Mouse (Mus musculus) stomach, embryonic 16.5 days (tissue): ENCODE results near the gene Cdhr4. TPM values are rescaled to one million over a fixed set of nuclear protein-coding genes. Genes with fewer than 3 reads are reported as not detected.

ENCODE experiments used
- ATAC-seq: fragments of 200-750 bp; cut with Nextera tagmentation; 2 replicates; pipeline ENCODE4 v1.8.0; 2017; ENCODE audit warnings: moderate number of reproducible peaks, moderate TSS enrichment; ENCODE audit not compliant: insufficient read depth, low FRiP score
- H3K27ac ChIP-seq: fragments of 300-500 bp; sonication (generic); 2 replicates; pipeline ENCODE4 v1.5.1; 2014; ENCODE audit warnings: low read length
- H3K27me3 ChIP-seq: fragments of 300-500 bp; sonication (generic); 2 replicates; pipeline ENCODE4 v1.6.1; 2014; ENCODE audit warnings: low read length, control low read depth, mixed read lengths; ENCODE audit not compliant: control insufficient read depth, insufficient read depth
- H3K36me3 ChIP-seq: fragments of 300-500 bp; sonication (generic); 2 replicates; pipeline ENCODE4 v1.6.1; 2014; ENCODE audit warnings: low read length; ENCODE audit not compliant: control insufficient read depth, insufficient read depth
- H3K4me1 ChIP-seq: fragments of 300-500 bp; sonication (generic); 2 replicates; pipeline ENCODE4 v1.6.1; 2014; ENCODE audit warnings: low read length, control low read depth, mixed read lengths; ENCODE audit not compliant: control insufficient read depth, insufficient read depth
- H3K4me2 ChIP-seq: fragments of 300-500 bp; sonication (generic); 2 replicates; pipeline ENCODE4 v1.6.1; 2014; ENCODE audit warnings: low read depth, low read length, mixed read lengths
- H3K4me3 ChIP-seq: fragments of 300-500 bp; sonication (generic); replicated peaks from 2 replicates; pipeline ENCODE4 v1.5.1; 2014; ENCODE audit warnings: mild to moderate bottlenecking, low read length
- H3K9ac ChIP-seq: fragments of 300-500 bp; sonication (generic); 2 replicates; pipeline ENCODE4 v1.6.1; 2014; ENCODE audit warnings: low read length
- H3K9me3 ChIP-seq: fragments of 300-500 bp; sonication (generic); replicated peaks from 2 replicates; pipeline ENCODE4 v1.6.1; 2016; ENCODE audit warnings: low read length, control low read depth; ENCODE audit not compliant: control insufficient read depth
- WGBS: fragments of 180-500 bp; shearing (Covaris S2); extraction: QIAGEN DNeasy Blood & Tissue Kit; methylation state at CpG from one replicate; pipeline ENCODE4 v1.1.7; 2014; 5-methylcytosine and 5-hydroxymethylcytosine counted together
- polyA plus RNA-seq: library from polyadenylated mRNA; unstranded; fragments of >200 nt; fragmentation: Nextera tagmentation; extraction: Ambion mirVana; gene quantifications from 2 replicates; pipeline ENCODE4 v1.2.1, GENCODE M21; 2015

The Cdhr4 gene
- polyA plus RNA-seq, 1 experiment from 2014 or later: 12.7 TPM

DNA sequence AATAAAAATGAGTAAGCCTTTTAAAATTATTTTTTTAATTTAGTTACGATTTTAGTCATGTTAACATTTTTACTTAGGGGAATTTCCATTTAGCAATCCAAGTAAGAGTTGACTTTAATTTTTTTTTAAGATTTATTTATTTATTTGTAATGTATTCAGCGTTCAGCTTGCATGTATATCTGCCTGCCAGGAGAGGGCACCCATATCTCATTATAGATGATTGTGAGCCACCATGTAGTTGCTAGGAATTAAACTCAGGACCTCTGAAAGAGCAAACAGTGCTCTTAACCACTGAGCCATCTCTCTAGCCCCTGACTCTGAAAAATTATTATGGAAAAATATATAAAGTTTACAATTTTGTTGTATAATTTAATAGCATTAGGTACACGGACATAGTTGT, 34.3 kb downstream of the Cdhr4 start:
- Histone ChIP-seq H3K27me3 (no peaks in the 10 kb centered on the region), H3K4me2 (no peak overlapping the region), H3K27ac (no peak overlapping the region), H3K4me1 (peaks cover 3% of the 10 kb centered on the region; the same call in 1 of the 2 replicates), H3K4me3 (no peak overlapping the region), H3K9me3 (no peaks in the 10 kb centered on the region), H3K9ac (no peak overlapping the region), H3K36me3 (peaks cover 19% of the 10 kb centered on the region)
- ATAC-seq: no peak
- WGBS: 87% methylated on average over 3 of the region's 3 CpGs

DNA sequence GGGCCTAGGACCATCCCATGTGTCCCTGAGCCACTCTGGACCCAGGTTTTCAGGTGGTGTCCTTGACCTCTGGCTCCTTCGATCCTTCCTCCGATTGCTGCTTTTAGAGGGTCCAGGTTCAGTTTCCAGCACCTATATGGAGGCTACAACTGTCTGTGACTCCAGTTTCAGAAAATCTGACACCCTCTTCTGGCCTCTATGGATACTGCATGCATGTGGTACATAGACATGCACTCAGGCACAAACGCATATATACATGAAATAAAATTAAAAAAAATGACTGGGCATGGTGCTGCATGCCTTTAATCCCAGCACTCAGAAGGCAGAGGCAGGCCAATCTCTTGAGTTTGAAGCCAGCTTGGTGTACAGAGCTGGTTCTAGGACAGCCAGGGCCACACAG, 35.6 kb downstream of the Cdhr4 start:
- 95% methylated on average over 3 of the region's 3 CpGs for WGBS
- H3K9me3 ChIP-seq: no peaks in the 10 kb centered on the region
- H3K36me3 ChIP-seq: peaks cover 27% of the 10 kb centered on the region

GRCm38 (mm10) chr9:108032126-108032525, 39.8 kb downstream of the Cdhr4 start:
- Histone ChIP-seq H3K27ac (no peak overlapping the region), H3K9me3 (no peaks in the 10 kb centered on the region), H3K4me1 (no peaks in the 10 kb centered on the region), H3K4me3 (no peak overlapping the region), H3K4me2 (no peak overlapping the region), H3K36me3 (peaks cover 18% of the 10 kb centered on the region), H3K9ac (no peak overlapping the region), H3K27me3 (no peaks in the 10 kb centered on the region)
- no peak for ATAC-seq
- WGBS: 94% methylated on average over 5 of the region's 5 CpGs

More for the DNA sequence above, 35.6 kb downstream of the Cdhr4 start:
- no peak overlapping the region for H3K4me2 ChIP-seq
- no peak overlapping the region for H3K4me3 ChIP-seq
- ATAC-seq: no peak
- no peaks in the 10 kb centered on the region for H3K27me3 ChIP-seq
- H3K4me1 ChIP-seq: no peaks in the 10 kb centered on the region
- no peak overlapping the region for H3K27ac ChIP-seq
- no peak overlapping the region for H3K9ac ChIP-seq

DNA sequence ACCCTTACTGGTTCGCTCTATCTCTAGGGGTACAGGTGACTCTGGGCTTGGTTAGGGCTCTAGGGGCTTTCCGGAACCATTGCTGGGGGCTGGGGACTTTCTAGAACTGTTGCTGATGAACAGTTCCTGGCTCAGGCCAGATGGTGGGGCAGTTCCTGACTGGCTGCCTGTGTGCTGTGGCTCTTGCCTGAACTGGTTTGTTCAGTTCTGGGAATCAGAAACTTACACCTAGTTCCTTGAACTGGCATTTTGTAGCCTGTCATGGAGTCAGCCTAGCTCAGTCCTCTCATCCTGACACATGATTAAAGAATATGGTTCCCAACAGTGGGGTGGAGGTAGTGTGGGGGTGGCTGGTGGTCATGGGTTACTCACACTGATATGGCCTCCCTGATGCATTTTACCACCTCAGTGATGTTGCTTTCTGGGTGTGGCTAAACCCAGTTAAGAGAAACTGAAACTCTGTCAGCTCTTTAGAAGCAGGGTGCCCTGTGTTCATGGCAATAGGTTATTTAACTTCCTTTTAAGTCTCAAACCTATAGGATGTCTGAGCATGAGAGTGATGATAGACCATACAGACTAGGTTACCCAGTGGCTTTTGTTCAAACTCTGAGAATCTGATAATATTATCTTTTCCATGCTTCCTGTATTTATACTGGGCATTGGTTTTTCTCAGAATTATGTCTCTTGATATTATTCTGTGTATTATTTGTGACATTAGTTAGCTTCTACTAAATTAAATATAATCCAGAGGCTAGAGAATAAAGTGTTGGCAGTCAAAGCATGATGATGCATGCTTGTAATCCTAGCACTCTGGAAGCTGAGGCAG, 43.2 kb downstream of the Cdhr4 start:
- H3K27ac ChIP-seq: peak overlapping the region; percentile 37; the same call in 1 of the 2 replicates
- WGBS: 93% methylated on average over 2 of the region's 2 CpGs
- H3K4me3 ChIP-seq: no peak overlapping the region
- ATAC-seq: peak; percentile 50; the same call in 1 of the 2 replicates
- no peaks in the 10 kb centered on the region for H3K9me3 ChIP-seq
- H3K4me1 ChIP-seq: no peaks in the 10 kb centered on the region
- no peaks in the 10 kb centered on the region for H3K27me3 ChIP-seq
- H3K36me3 ChIP-seq: peaks cover 10% of the 10 kb centered on the region
- no peak overlapping the region for H3K9ac ChIP-seq
- H3K4me2 ChIP-seq: no peak overlapping the region

- H3K36me3 ChIP-seq: peaks cover 28% of the 10 kb centered on the region
- 94% methylated on average over 8 of the region's 8 CpGs for WGBS
Observed at GRCm38 (mm10) chr9:108044751-108045492, 52.6 kb downstream of the Cdhr4 start.

GRCm38 (mm10) chr9:108046582-108046981, 54.3 kb downstream of the Cdhr4 start:
- no peaks in the 10 kb centered on the region for H3K9me3 ChIP-seq
- H3K27me3 ChIP-seq: no peaks in the 10 kb centered on the region
- no peak overlapping the region for H3K9ac ChIP-seq
- 91% methylated on average over 4 of the region's 4 CpGs for WGBS
- peaks cover 30% of the 10 kb centered on the region for H3K36me3 ChIP-seq
- no peak for ATAC-seq
- no peak overlapping the region for H3K27ac ChIP-seq
- peaks cover 19% of the 10 kb centered on the region for H3K4me1 ChIP-seq
- H3K4me3 ChIP-seq: no peak overlapping the region
- H3K4me2 ChIP-seq: no peak overlapping the region

More at GRCm38 (mm10) chr9:108044751-108045492, 52.6 kb downstream of the Cdhr4 start:
- H3K4me1 ChIP-seq: peaks cover 14% of the 10 kb centered on the region
- no peak for ATAC-seq
- H3K4me2 ChIP-seq: no peak overlapping the region
- no peak overlapping the region for H3K9ac ChIP-seq
- H3K27ac ChIP-seq: no peak overlapping the region
- H3K4me3 ChIP-seq: no peak overlapping the region
- H3K27me3 ChIP-seq: no peaks in the 10 kb centered on the region
- no peaks in the 10 kb centered on the region for H3K9me3 ChIP-seq

DNA sequence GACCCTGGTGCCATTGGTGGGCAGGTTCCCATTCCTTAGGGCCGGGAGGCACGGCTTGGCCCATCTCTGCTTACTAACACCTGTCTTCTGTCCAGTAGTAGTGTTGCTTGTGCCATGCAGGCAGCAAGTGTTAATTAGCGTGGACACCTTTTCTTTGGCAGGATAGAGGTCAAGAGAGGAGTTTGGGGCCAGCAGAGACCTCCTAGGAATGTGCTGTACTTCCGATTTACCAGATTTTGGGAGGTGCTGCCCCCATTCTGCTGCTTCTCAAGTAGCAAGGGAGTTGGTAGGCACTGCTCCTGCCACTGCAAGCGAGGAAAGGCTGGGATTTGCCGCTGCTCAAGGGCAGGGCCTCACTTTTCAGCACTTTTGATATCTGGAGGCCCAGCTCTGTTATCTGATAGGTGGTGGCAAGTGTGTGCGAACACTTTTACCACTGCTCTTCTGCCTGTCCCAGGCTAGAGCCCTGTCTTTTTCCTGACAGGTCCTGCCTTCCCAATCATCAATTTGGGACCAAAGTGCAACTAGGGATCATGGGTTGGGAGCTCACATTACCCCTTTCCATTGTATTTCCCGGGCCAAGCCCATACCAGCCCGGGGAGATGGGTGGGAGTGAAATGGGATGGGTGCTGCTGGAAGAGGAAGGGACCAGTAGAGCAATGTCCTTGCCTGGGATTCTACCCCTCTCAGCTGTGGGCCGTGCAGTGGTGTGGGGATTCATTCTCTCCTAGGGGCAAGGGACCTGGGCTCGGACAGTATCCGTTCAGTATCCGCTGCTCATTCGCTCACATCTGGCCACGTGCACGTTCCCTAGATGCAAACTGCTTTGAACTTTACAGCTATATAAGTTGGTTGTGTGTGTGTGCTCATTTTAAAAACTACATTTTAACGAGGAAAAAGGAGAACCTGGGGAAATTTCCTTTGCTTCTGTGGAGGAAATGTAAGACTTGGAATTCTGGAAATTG, 55.6 kb downstream of the Cdhr4 start:
- Histone ChIP-seq H3K9ac (peak overlapping the region; percentile 73), H3K9me3 (no peaks in the 10 kb centered on the region), H3K4me1 (peaks cover 25% of the 10 kb centered on the region), H3K4me3 (peak overlapping the region; percentile 91), H3K27me3 (no peaks in the 10 kb centered on the region), H3K27ac (peak overlapping the region; percentile 86), H3K36me3 (peaks cover 29% of the 10 kb centered on the region), H3K4me2 (peak overlapping the region; percentile 80)
- WGBS: 42% methylated on average over 17 of the region's 17 CpGs
- no peak for ATAC-seq

- Histone ChIP-seq H3K27ac (peak overlapping the region; percentile 86), H3K4me2 (peak overlapping the region; percentile 80), H3K9ac (peak overlapping the region; percentile 73), H3K36me3 (peaks cover 29% of the 10 kb centered on the region), H3K27me3 (no peaks in the 10 kb centered on the region), H3K4me3 (peak overlapping the region; percentile 91), H3K4me1 (peaks cover 30% of the 10 kb centered on the region), H3K9me3 (no peaks in the 10 kb centered on the region)
- ATAC-seq: 0 out of 2 replicates have a peak, but pooled peaks have one; percentile 0
- under 1% methylated on average over 19 of the region's 19 CpGs for WGBS
Observed at GRCm38 (mm10) chr9:108048566-108048955, 56.3 kb downstream of the Cdhr4 start.
